ENCODE assay signal across 7 mouse cellular contexts in the genomic region with DNA sequence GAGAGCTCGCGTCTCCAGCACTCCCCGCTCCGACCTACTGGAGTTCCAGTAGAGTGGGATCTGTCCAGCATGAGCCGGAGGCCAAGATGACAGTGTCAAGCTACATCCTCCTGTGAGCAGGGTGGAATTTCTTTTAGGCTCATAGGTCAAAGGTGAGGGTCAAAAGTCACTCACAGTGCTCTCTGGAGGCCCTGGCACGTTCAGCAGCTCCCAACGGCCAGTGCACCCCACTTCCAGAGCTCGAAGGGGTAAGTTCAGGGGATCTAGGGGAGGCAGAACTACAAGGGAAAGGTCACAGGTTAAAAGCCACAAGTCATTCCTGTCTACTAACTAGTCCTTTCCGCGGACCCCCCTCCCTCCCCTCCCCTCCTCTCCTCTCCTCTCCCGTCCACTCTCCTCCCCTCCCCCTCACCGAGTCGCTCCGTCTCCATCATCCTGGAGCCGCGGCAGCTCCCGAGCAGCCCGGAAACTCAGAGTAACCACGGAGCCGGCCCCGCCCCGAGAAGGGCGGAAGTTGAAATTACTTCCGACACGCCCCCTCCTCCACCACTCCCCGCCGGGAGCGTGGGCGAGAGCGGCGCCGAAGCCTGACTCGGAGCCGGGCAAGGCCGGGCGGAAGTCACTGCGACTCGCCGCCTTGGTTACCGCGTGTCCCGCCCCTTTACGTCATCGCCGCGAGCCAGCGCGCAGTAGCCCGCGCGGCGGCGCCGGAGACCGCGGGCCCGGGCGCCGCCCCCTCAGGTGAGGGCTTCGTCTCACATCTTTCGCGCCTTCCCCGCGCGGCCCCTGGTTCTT. TPM values are rescaled to one million over a fixed set of nuclear protein-coding genes. Genes with fewer than 3 reads are reported as not detected.
A peak's percentile ranks its signal among the peaks of the same experiment; 100 is the strongest.
DNase-seq lines count a peak whose midpoint lies in the region; ATAC-seq lines count a peak whose summit lies in the region.

Gene Skiv2l, minus strand, starts transcription at position 489 of the 795 bp plus-strand sequence.
Gene Nelfe, plus strand, starts transcription at position 670 of the 795 bp plus-strand sequence.

- H3K4me1 ChIP-seq in embryonic facial prominence, embryonic 12.5 days = peaks cover 17% of the 10 kb centered on the region
- peaks cover 16% of the 10 kb centered on the region for H3K4me1 ChIP-seq in limb, embryonic 11.5 days (ENCODE audit: control insufficient read depth, insufficient read depth, low read length)
- H3K4me1 ChIP-seq in midbrain, embryonic 14.5 days (ENCODE audit: control insufficient read depth, insufficient read depth, low read length) = peaks cover 13% of the 10 kb centered on the region

- ATAC-seq in embryonic facial prominence, embryonic 12.5 days (ENCODE audit: insufficient number of reproducible peaks, insufficient read depth, low FRiP score, low TSS enrichment) = peak; percentile 94
- ATAC-seq in limb, embryonic 11.5 days (ENCODE audit: insufficient number of reproducible peaks, low FRiP score, low TSS enrichment, low read depth) = peak; percentile 97
- ATAC-seq in midbrain, embryonic 14.5 days (ENCODE audit: low FRiP score, low TSS enrichment) = peak; percentile 96

- under 1% methylated on average over 61 of the region's 65 CpGs for WGBS in embryonic facial prominence, embryonic 12.5 days
- WGBS in limb, embryonic 11.5 days = under 1% methylated on average over 65 of the region's 65 CpGs
- WGBS in midbrain, embryonic 14.5 days = under 1% methylated on average over 65 of the region's 65 CpGs

- peak within 1 kb of the TSS; percentile 83 for H3K4me2 ChIP-seq in embryonic facial prominence, embryonic 12.5 days (replicated peaks)
- H3K4me2 ChIP-seq in limb, embryonic 11.5 days (ENCODE audit: low read depth, severe bottlenecking) = peak within 1 kb of the TSS; percentile 71
- H3K4me2 ChIP-seq in midbrain, embryonic 14.5 days (ENCODE audit: low read length) = peak within 1 kb of the TSS; percentile 95

- peaks cover 59% of the 10 kb centered on the region for H3K36me3 ChIP-seq in embryonic facial prominence, embryonic 12.5 days
- H3K36me3 ChIP-seq in limb, embryonic 11.5 days (ENCODE audit: control insufficient read depth, insufficient read depth, low read length) = peaks cover 20% of the 10 kb centered on the region; the same call in 1 of the 2 replicates
- H3K36me3 ChIP-seq in midbrain, embryonic 14.5 days (ENCODE audit: control insufficient read depth, insufficient read depth, low read length) = peaks cover 57% of the 10 kb centered on the region

- peak; percentile 98 for DNase-seq in adrenal gland, postnatal 25 days
- peak; percentile 99 for DNase-seq in heart, adult 11 months
- peak; percentile 96 for DNase-seq in kidney, adult 18-20 months
- peak; percentile 98 for DNase-seq in limb, embryonic 11.5 days (ENCODE audit: low spot score)
- peak; percentile 99 for DNase-seq in midbrain, embryonic 14.5 days
- DNase-seq in spleen, adult 18-20 months = peak; percentile 97

- H3K27me3 ChIP-seq in embryonic facial prominence, embryonic 12.5 days = no peaks in the 10 kb centered on the region
- H3K27me3 ChIP-seq in limb, embryonic 11.5 days (ENCODE audit: control insufficient read depth, insufficient read depth, low read length) = no peaks in the 10 kb centered on the region
- H3K27me3 ChIP-seq in midbrain, embryonic 14.5 days (ENCODE audit: control insufficient read depth, insufficient read depth, low read length) = no peaks in the 10 kb centered on the region

- peak within 1 kb of the TSS; percentile 61 for H3K4me3 ChIP-seq in embryonic facial prominence, embryonic 12.5 days
- peak within 1 kb of the TSS; percentile 82 for H3K4me3 ChIP-seq in limb, embryonic 11.5 days (ENCODE audit: low read depth, low read length)
- peak within 1 kb of the TSS; percentile 93 for H3K4me3 ChIP-seq in midbrain, embryonic 14.5 days (replicated peaks; ENCODE audit: low read depth, low read length)

- H3K9me3 ChIP-seq in embryonic facial prominence, embryonic 12.5 days = no peaks in the 10 kb centered on the region
- H3K9me3 ChIP-seq in limb, embryonic 11.5 days (ENCODE audit: control insufficient read depth, low read length) = no peaks in the 10 kb centered on the region
- H3K9me3 ChIP-seq in midbrain, embryonic 14.5 days (ENCODE audit: control insufficient read depth, low read length) = no peaks in the 10 kb centered on the region

- peak within 1 kb of the TSS; percentile 24; the same call in 1 of the 2 replicates for H3K27ac ChIP-seq in embryonic facial prominence, embryonic 12.5 days
- H3K27ac ChIP-seq in limb, embryonic 11.5 days (replicated peaks; ENCODE audit: low read depth, low read length) = no peak within 1 kb of the TSS; the same call in 1 of the 2 replicates
- H3K27ac ChIP-seq in midbrain, embryonic 14.5 days (replicated peaks; ENCODE audit: low read depth, low read length) = peak within 1 kb of the TSS; percentile 55; the same call in 1 of the 2 replicates

- peak within 1 kb of the TSS; percentile 70 for H3K9ac ChIP-seq in embryonic facial prominence, embryonic 12.5 days
- peak within 1 kb of the TSS; percentile 88 for H3K9ac ChIP-seq in limb, embryonic 11.5 days (ENCODE audit: low read length)
- H3K9ac ChIP-seq in midbrain, embryonic 14.5 days (replicated peaks; ENCODE audit: low read length) = peak within 1 kb of the TSS; percentile 88

RNA-seq across cellular contexts. Expression of gene Skiv2l, which starts in this region (rescaled TPM):
- total RNA-seq in adrenal gland, postnatal 25 days (2021) = 69.2 and 79.3 TPM in 2 replicates
- polyA plus RNA-seq in embryonic facial prominence, embryonic 12.5 days (2016; fragmentation: Nextera tagmentation; extraction: Ambion mirVana) = 61.6 and 64.3 TPM in 2 replicates
- polyA plus RNA-seq in limb, embryonic 11.5 days (2014; fragmentation: Nextera tagmentation; extraction: Ambion mirVana) = 43.2 and 49.0 TPM in 2 replicates
- 47.7 and 55.5 TPM in 2 replicates for polyA plus RNA-seq in midbrain, embryonic 14.5 days (2014; fragmentation: Nextera tagmentation; extraction: Ambion mirVana)

RNA-seq across cellular contexts. Expression of gene Nelfe, which starts in this region (rescaled TPM):
- total RNA-seq in adrenal gland, postnatal 25 days (2021) = 57.9 and 61.6 TPM in 2 replicates
- polyA plus RNA-seq in embryonic facial prominence, embryonic 12.5 days (2016; fragmentation: Nextera tagmentation; extraction: Ambion mirVana) = 127 and 134 TPM in 2 replicates
- 152 TPM in 2 replicates for polyA plus RNA-seq in limb, embryonic 11.5 days (2014; fragmentation: Nextera tagmentation; extraction: Ambion mirVana)
- polyA plus RNA-seq in midbrain, embryonic 14.5 days (2014; fragmentation: Nextera tagmentation; extraction: Ambion mirVana) = 75.5 and 85.3 TPM in 2 replicates
